Mouse (Mus musculus): ENCODE results near the gene Irak2. TPM values are rescaled to one million over a fixed set of nuclear protein-coding genes. Genes with fewer than 3 reads are reported as not detected.

Gene Irak2
- polyA plus RNA-seq, 1 experiment from 2014 or later: 3.0 TPM

DNA sequence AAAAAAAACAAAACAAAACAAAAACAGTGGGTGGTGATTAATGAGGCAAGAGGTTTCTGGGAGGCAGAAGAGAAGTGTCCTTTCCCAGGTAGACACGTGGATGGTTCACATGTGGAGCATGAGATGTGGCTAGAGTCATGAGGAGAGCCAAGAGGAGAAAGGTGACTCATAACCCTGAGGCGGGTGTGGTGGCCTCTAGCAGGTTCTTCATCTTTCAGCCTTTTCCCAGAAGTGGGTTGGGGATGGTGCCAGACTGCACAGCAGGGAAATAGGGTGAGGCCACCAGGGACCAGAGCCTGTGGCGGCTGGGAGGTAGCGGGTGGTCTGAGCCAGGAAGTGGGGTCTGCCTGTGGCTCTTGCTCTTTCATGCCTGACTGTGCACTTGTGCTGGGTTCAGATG is 37.0 kb downstream of the Irak2 start:
- H3K4me2 ChIP-seq (replicated peaks): no peak overlapping the region
- ATAC-seq (ENCODE audit: insufficient number of reproducible peaks, insufficient read depth, low FRiP score, low TSS enrichment): no peak
- no peak overlapping the region for H3K9ac ChIP-seq
- no peaks in the 10 kb centered on the region for H3K36me3 ChIP-seq
- no peaks in the 10 kb centered on the region for H3K27me3 ChIP-seq
- 64% methylated on average over 4 of the region's 4 CpGs for WGBS
- no peak overlapping the region for H3K27ac ChIP-seq
- no peak overlapping the region for H3K4me3 ChIP-seq
- no peaks in the 10 kb centered on the region for H3K4me1 ChIP-seq
- H3K9me3 ChIP-seq: no peaks in the 10 kb centered on the region

DNA sequence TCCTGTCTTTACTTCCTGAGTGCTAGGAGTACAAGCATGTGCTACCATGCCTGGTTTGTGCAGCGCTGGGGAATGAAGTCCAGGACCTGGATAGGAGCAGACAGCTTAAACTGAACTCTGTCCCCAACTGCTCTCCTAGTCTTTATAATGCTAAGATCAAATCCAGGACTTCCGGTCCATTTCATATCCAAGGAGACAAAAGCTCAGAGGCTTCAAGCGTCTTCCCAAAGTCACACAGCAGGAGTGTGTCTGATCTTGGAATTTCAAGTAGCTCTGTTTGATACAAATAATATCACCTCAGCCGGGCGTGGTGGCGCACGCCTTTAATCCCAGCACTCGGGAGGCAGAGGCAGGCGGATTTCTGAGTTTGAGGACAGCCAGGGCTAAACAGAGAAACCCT is 37.7 kb downstream of the Irak2 start:
- WGBS: 93% methylated on average over 9 of the region's 9 CpGs
- Histone ChIP-seq H3K9me3 (no peaks in the 10 kb centered on the region), H3K27me3 (no peaks in the 10 kb centered on the region), H3K4me2 (replicated peaks) (no peak overlapping the region), H3K4me3 (no peak overlapping the region), H3K4me1 (no peaks in the 10 kb centered on the region), H3K36me3 (no peaks in the 10 kb centered on the region), H3K27ac (no peak overlapping the region), H3K9ac (no peak overlapping the region)
- no peak for ATAC-seq (ENCODE audit: insufficient number of reproducible peaks, insufficient read depth, low FRiP score, low TSS enrichment)

DNA sequence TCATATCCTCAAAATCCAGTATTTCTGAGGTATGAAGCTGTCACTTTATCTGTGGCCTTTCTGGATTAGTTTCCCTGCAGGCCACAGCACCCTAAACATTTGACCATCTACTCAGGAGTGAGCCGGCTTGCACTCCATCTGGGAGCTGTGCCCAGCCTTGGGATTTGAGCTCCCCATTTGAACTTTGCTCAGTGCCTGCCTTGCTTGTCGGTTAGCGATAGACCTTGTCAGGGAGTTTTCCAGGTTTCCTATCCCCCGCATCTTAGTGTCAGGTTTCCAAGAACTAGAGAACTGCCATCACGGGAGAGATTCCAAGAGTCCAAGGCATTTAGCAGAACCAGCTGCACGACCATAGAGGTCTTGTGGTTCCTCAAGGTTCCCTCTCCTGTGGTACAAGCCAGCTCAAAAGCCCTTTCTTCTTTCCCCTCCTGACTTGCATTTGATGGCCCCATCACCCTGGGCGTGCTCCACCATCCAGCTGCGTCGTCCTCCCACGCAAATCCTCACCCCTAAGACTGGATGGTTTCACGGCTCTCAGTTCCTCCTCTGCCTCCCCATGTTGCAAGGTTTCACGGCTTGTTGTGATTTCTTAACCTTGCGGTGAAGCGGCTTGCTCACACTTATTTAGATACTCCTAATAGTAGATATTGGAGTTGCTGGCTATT is 38.9 kb downstream of the Irak2 start:
- H3K4me3 ChIP-seq: no peak overlapping the region
- H3K9me3 ChIP-seq: no peaks in the 10 kb centered on the region
- H3K36me3 ChIP-seq: no peaks in the 10 kb centered on the region
- H3K4me2 ChIP-seq (replicated peaks): no peak overlapping the region
- no peaks in the 10 kb centered on the region for H3K4me1 ChIP-seq
- no peak overlapping the region for H3K27ac ChIP-seq
- WGBS: 54% methylated on average over 14 of the region's 14 CpGs
- ATAC-seq (ENCODE audit: insufficient number of reproducible peaks, insufficient read depth, low FRiP score, low TSS enrichment): no peak
- H3K27me3 ChIP-seq: no peaks in the 10 kb centered on the region
- no peak overlapping the region for H3K9ac ChIP-seq

DNA sequence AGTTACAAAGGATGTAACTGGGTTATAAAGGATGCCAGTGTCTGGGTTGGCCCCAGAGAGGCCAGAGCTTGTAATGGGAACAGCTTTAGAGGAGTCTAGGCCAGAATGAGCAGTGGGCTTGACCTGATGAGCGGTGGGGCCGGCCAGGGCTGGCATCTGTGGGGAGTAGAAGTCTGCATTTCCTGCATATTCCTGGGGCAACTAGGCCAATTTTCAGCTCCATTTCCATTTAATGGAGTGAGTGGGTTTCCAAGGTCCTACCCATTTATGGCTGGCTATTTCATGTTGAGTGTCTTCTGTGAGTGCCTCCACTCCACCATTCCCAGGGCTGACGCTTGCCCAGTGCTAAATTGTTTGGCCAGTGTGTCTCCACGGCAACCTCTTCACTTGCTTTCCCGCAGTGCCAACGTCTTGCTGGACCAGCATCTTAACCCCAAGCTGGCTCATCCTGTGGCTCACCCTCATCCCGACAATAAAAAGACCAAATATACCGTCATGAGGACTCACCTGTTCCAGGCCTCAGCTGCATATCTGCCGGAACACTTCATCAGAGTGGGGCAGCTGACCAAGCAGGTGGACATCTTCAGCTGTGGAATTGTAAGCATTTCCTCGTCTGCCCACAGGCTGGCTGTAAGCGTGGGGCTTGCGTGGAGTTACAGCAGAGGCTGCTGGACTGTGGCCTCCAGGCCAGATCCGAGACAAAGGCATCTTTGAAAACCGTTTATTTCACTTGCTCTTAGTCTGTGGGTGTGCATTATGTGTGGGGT is 40.2 kb downstream of the Irak2 start:
- H3K4me1 ChIP-seq: no peaks in the 10 kb centered on the region

DNA sequence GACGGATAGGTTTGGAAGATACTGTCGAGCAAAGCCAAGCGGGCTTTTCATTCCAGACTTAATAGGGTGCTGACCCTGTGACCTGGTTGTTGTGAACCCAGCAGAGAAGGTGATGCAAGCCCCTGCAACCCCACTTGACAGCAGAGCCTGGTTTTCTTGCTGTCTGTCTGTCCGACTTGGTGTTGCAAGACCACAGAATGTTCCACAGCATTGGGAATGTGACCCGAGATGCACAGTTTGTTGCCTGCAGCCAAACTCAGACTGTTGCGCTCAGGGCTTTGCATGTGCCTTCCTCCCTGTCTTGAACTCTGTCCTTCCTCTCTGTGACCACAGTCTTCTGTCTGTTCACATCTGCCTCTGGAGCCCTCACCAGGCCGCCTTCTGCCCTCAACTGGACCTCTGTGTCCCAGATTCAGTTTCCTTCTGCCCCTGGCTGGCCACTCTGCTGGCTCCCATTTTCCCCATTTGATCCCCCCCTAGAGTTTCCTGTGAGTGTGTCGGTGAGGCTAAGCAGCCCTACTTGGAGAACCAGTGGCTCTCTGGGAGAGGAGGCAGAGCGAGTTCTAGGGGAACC is 41.8 kb downstream of the Irak2 start:
- no peak for ATAC-seq (ENCODE audit: insufficient number of reproducible peaks, insufficient read depth, low FRiP score, low TSS enrichment)
- WGBS: 72% methylated on average over 9 of the region's 9 CpGs
- Histone ChIP-seq H3K4me2 (replicated peaks) (no peak overlapping the region), H3K4me1 (no peaks in the 10 kb centered on the region), H3K36me3 (no peaks in the 10 kb centered on the region), H3K27ac (no peak overlapping the region), H3K9ac (no peak overlapping the region), H3K9me3 (no peaks in the 10 kb centered on the region), H3K27me3 (no peaks in the 10 kb centered on the region), H3K4me3 (no peak overlapping the region)

More for the DNA sequence above, 40.2 kb downstream of the Irak2 start:
- Histone ChIP-seq H3K9me3 (no peaks in the 10 kb centered on the region), H3K4me3 (no peak overlapping the region), H3K27me3 (no peaks in the 10 kb centered on the region), H3K36me3 (no peaks in the 10 kb centered on the region), H3K27ac (no peak overlapping the region), H3K9ac (no peak overlapping the region), H3K4me2 (replicated peaks) (no peak overlapping the region)
- 74% methylated on average over 14 of the region's 14 CpGs for WGBS
- no peak for ATAC-seq (ENCODE audit: insufficient number of reproducible peaks, insufficient read depth, low FRiP score, low TSS enrichment)

DNA sequence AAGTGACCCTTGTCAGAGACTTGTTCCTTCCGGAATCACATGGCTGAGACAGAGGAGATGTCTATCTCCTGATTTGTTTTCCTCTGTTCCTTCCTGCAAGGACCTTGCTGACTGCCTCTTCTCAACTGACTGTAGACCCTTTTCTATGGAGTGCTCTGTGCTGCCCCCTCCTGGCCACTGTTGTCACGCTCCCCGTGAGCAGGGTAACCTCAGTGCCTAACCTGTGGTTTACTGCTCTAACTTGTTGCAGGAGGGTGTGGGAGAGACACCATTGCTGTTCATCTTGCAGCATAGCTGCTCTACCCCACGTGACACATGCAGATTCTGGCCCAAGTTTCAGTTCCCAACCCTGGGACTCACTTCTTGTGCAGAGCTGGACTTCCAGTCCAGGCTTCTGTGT is 43.0 kb downstream of the Irak2 start:
- WGBS: 23% methylated on average over 4 of the region's 4 CpGs

DNA sequence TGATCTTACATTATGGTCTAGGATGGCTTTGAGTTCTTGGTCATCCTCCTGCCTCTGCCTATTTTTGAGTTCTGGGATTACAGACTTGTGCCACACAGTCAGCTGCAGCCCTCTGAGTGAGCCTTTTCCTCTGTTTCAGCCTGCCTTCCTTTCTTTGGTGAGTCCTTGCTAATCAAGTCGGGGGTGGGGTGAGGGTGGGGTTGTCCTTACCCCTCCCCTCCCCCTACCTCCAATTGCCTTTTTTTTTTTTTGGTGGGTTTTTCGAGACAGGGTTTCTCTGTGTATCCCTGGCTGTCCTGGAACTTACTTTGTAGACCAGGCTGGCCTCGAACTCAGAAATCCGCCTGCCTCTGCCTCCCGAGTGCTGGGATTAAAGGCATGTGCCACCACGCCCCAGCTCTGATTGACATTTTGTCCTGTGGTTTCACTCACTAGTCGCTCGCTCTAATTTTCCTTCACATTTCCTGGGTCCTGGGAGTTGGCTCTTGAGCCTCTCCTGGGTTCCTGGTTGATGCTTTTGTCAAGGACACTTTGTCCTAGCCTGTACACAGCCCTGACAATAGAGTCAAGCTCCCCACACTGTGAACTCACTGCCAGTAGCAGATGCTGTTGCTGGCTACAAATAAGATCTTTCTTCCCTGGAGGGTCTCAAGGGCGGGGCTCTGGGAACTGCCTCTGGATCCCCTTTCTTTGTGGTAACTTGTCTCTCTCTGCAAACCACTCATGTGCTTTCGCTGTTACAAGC is 45.0 kb downstream of the Irak2 start:
- no peaks in the 10 kb centered on the region for H3K36me3 ChIP-seq
- H3K4me2 ChIP-seq (replicated peaks): no peak overlapping the region
- H3K27me3 ChIP-seq: no peaks in the 10 kb centered on the region
- no peak overlapping the region for H3K27ac ChIP-seq
- no peaks in the 10 kb centered on the region for H3K9me3 ChIP-seq
- no peaks in the 10 kb centered on the region for H3K4me1 ChIP-seq
- no peak for ATAC-seq (ENCODE audit: insufficient number of reproducible peaks, insufficient read depth, low FRiP score, low TSS enrichment)
- 84% methylated on average over 10 of the region's 10 CpGs for WGBS
- H3K4me3 ChIP-seq: no peak overlapping the region
- no peak overlapping the region for H3K9ac ChIP-seq

More for the DNA sequence above, 43.0 kb downstream of the Irak2 start:
- Histone ChIP-seq H3K27me3 (no peaks in the 10 kb centered on the region), H3K4me2 (replicated peaks) (no peak overlapping the region), H3K36me3 (no peaks in the 10 kb centered on the region), H3K4me3 (no peak overlapping the region), H3K9ac (no peak overlapping the region), H3K4me1 (no peaks in the 10 kb centered on the region), H3K9me3 (no peaks in the 10 kb centered on the region), H3K27ac (no peak overlapping the region)
- no peak for ATAC-seq (ENCODE audit: insufficient number of reproducible peaks, insufficient read depth, low FRiP score, low TSS enrichment)

DNA sequence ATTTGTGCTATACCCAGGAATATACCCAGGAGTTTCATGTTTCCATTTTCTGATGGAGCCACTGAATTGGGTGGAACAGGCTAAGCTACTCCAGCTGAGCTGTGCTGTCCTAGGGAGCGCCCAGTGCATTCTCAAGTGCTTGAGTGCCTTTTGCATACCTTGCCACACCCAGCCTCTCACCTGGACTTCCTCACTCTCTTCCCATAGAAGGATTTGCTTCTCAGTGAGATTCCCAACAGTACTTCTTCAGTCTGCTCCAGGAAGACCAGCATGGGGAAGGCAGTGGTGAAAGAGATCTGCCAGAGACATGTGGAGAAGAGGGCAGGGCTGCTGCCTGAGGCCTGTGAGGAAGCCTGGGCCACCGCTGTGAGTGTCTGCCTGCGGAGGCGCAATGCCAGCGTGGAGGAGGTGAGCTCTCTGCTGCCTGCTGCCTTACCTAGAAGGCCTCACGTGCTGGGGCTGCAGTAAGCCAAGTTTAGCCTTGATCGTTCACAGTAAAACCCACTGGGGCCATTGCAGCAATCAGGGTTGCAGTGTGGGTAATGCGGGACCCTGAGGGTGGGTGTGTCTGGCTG is 48.4 kb downstream of the Irak2 start:
- no peaks in the 10 kb centered on the region for H3K27me3 ChIP-seq
- no peak overlapping the region for H3K27ac ChIP-seq
- no peak overlapping the region for H3K4me3 ChIP-seq
- no peak overlapping the region for H3K4me2 ChIP-seq (replicated peaks)
- no peaks in the 10 kb centered on the region for H3K9me3 ChIP-seq
- no peak for ATAC-seq (ENCODE audit: insufficient number of reproducible peaks, insufficient read depth, low FRiP score, low TSS enrichment)
- H3K36me3 ChIP-seq: no peaks in the 10 kb centered on the region
- WGBS: 41% methylated on average over 8 of the region's 8 CpGs
- no peak overlapping the region for H3K9ac ChIP-seq
- peaks cover 15% of the 10 kb centered on the region for H3K4me1 ChIP-seq

DNA sequence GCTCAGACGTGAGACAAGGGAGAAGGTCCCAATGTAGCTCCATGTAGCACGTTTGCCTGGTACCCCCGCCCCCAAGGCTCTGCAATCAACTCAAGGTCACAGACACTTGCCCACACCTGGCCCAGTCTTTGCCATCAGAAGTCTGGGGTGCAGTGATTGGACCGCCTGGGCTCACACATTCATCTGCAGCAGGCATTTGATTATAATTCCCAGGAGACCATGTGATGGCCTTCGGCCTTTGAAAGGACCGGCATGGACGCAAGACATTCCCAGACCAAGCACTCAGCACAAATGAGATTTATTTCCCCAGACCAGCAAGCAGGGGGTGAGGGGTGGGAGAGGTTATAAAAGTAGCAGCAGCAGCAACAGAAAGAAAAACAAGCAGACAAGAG is 51.7 kb downstream of the Irak2 start:
- Histone ChIP-seq H3K27ac (peak overlapping the region; percentile 84), H3K4me1 (peaks cover 15% of the 10 kb centered on the region), H3K9me3 (no peaks in the 10 kb centered on the region), H3K4me3 (no peak overlapping the region), H3K27me3 (no peaks in the 10 kb centered on the region), H3K4me2 (replicated peaks) (peak overlapping the region; percentile 21), H3K36me3 (no peaks in the 10 kb centered on the region), H3K9ac (no peak overlapping the region; the same call in 1 of the 2 replicates)
- ATAC-seq (ENCODE audit: insufficient number of reproducible peaks, insufficient read depth, low FRiP score, low TSS enrichment): peak; percentile 48; the same call in 1 of the 2 replicates
- 5% methylated on average over 7 of the region's 7 CpGs for WGBS

DNA sequence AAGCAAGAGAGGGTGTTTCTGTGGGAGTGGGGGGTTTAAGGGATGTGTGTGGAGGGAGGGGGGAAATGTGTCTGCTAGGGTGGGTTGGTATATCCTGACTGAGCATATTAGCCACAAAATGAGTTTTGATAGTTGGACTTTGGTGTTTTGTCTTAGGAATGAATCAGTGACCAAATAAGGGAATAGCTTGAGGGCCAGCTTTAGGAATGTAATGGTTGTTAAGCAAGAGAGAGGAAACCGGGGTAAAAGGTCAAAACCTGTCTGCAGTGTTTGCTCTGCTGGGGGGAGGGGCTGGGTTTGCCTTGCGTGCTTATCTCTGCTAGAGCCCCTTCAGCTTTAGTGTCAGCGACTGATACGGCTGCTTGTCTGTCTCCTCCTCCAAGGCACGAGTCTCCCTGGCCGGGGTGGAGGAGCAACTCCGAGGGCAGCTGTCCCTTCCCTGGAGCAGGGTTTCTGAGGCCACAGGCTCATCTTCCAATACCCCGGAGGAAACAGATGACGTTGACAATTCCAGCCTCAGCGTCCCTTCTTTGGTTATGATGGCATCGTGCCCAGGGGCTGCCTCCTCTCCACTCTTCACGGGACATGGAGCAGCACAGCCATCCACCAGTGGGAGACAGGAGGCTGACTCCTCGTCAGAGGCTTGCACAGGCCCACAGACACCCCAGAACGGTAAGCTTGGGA is 52.3 kb downstream of the Irak2 start:
- no peaks in the 10 kb centered on the region for H3K9me3 ChIP-seq
- H3K36me3 ChIP-seq: no peaks in the 10 kb centered on the region
- peak overlapping the region; percentile 32 for H3K4me2 ChIP-seq (replicated peaks)
- H3K27ac ChIP-seq: peak overlapping the region; percentile 84
- ATAC-seq (ENCODE audit: insufficient number of reproducible peaks, insufficient read depth, low FRiP score, low TSS enrichment): peak; percentile 9; the same call in 1 of the 2 replicates
- H3K27me3 ChIP-seq: no peaks in the 10 kb centered on the region
- H3K4me1 ChIP-seq: peaks cover 15% of the 10 kb centered on the region
- no peak overlapping the region for H3K4me3 ChIP-seq
- H3K9ac ChIP-seq: peak overlapping the region; percentile 15; the same call in 1 of the 2 replicates
- WGBS: 4% methylated on average over 14 of the region's 14 CpGs

DNA sequence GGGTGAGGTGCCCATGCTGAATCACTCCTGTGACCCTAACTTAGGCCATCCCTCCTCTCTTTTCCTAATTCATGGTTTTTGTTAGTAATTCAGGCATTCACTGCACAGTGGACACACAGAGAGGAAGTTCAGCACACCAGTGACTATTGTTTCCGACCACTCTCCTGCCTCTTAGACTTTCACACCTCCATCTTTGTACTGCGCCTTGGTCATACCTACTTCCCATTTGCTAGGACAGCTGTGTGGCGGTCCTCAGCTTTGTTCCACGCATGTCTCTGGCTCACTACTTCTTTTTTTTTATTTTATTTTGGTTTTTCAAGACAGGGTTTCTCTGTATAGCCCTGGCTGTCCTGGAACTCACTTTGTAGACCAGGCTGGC is 52.8 kb downstream of the Irak2 start:
- no peak for ATAC-seq (ENCODE audit: insufficient number of reproducible peaks, insufficient read depth, low FRiP score, low TSS enrichment)
- no peak overlapping the region for H3K4me3 ChIP-seq

More for the DNA sequence above, 52.8 kb downstream of the Irak2 start:
- H3K9ac ChIP-seq: 0 out of 2 replicates have a peak overlapping the region, but pooled peaks have one; percentile 15
- 76% methylated on average over 4 of the region's 4 CpGs for WGBS
- H3K4me1 ChIP-seq: peaks cover 15% of the 10 kb centered on the region
- H3K27me3 ChIP-seq: no peaks in the 10 kb centered on the region
- no peaks in the 10 kb centered on the region for H3K36me3 ChIP-seq
- H3K4me2 ChIP-seq (replicated peaks): peak overlapping the region; percentile 32; the same call in 1 of the 2 replicates
- H3K9me3 ChIP-seq: no peaks in the 10 kb centered on the region
- peak overlapping the region; percentile 84 for H3K27ac ChIP-seq
